Mouse (Mus musculus): ENCODE measurements around the gene 2900011O08Rik.

GRCm38 (mm10) chr16:14088249-14088648 lies 101.8 kb downstream of the 2900011O08Rik start:
- TF ChIP-seq EP300 (IDR thresholded peaks at IDR 0.05; ENCODE audit: low read depth) (no peak), CTCF (IDR thresholded peaks at IDR 0.05; ENCODE audit: low read depth) (no peak)
